Mouse (Mus musculus) spleen, postnatal 10 days (tissue): ENCODE results near the gene Cfap44.

Experiments used
- DNase-seq, 2 experiments: peaks; one replicate each; pipeline ENCODE4 v3.0.0; 2021 to 2022; ENCODE audit warnings: low spot score in 2 of 2

Cfap44 gene

DNA sequence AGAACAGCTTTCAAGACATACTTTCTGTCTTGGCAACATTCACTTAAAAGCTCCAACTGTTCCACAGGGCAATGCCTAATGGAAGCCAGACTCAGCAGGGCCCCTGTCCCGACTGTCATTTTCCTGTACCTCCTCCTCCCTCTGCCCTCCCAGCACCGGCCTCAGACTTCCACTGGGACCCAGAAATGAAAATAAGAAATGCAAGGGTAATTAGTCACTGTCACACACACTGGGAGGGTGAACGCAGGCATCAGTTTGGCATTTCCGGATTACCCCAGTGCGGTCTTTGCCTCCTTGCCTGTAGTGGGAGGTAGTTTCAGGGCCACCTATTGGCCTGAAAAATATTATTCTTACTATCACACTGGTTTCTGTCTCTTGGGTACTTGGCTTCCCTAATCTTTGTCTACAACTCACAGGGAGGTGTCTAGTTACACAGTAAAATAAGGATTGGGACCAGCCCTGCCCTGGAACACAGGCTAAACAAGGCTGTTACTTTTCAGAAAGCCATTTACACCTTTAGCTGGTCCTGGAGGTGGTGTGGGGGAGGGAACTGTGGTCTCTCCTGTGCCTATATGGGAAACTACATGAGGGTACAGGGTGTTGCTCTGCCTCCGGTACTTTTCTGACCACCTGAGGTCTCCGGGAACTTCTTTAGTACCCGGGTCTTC is 100.0 kb downstream of the Cfap44 start:
- no peak for DNase-seq

DNA sequence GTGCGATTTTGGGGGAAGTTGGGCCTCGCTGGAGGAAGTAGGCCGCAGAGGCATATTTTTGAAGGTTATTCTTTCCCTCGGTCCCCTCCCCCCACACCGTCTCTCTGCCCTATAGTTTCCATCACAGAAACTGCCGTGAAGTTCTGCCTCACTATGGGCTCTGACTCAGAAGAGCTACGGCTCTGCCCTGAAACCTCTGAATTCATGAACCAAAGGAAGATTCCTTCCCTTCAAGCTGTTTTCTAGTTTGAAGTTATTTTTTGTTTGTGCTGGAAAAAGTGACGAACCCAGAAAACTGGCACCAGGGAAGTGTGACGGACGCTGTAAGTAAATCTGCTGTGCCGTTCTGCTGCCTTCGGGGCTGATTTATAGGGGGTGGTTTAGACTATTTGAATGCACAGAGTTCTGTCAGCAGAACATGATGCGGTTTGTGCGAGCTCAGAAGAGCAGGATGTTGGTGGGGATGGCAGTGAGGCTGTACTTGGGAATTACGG is 102.4 kb downstream of the Cfap44 start:
- peak in 1 of 2 experiments; percentile 27 for DNase-seq

DNA sequence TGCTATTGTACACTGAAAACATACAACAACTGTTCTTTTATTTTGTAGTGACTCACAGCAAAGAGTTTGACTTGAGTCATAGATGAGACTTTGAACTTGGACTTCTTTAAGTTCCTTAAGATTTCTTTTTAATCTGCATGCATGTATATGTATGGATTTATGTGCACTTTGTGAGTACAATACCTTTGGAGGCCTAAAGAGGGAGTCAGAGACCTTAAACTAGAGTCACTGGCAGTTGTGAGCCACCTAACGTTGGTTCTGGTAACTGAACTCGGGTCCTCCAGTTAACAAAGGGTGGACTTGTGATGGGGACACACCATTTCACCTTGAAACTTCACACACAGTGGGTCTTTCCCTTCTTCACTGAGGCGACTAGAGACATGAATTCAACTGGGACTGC is 103.9 kb downstream of the Cfap44 start:
- no peak for DNase-seq

DNA sequence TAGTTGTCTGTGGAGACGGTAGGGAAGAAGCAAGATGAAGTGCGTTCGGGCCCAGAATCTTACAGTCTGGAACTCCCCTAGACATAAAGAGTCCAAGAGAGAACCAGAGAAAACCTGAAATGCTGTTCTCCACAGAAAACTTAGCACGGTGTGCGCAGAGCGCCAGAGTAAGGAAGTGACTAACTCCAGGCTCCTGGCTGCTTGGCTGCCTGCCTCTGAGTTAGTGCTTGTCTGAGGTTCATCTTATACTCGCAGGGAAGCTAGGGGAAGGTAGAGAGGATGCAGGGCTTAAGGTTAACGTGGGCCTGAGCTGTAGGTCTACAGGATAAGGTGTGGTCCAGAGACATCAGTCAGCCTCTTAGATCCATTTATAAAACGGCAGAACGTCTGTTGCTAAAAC is 107.2 kb downstream of the Cfap44 start:
- no peak for DNase-seq

DNA sequence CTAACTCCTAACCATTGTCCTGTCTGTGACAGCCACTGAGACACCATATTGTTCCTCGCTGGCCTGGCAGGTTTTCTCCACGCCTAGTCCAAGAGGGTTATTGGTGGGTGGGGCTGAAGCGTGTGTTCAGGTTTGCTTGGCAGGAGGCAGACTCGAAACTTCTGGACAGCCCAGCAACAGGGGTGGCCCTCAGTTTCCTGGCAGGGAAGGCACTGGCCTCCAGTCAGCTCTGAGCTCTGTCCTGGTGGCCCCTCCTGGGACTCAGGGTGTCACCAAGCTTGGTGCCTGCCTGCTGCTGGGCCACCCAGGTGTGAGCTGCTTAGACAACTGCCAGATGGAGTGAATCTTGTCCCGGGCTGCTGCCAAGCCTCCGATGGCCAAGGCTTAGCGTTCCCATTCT is 107.7 kb downstream of the Cfap44 start:
- no peak for DNase-seq

DNA sequence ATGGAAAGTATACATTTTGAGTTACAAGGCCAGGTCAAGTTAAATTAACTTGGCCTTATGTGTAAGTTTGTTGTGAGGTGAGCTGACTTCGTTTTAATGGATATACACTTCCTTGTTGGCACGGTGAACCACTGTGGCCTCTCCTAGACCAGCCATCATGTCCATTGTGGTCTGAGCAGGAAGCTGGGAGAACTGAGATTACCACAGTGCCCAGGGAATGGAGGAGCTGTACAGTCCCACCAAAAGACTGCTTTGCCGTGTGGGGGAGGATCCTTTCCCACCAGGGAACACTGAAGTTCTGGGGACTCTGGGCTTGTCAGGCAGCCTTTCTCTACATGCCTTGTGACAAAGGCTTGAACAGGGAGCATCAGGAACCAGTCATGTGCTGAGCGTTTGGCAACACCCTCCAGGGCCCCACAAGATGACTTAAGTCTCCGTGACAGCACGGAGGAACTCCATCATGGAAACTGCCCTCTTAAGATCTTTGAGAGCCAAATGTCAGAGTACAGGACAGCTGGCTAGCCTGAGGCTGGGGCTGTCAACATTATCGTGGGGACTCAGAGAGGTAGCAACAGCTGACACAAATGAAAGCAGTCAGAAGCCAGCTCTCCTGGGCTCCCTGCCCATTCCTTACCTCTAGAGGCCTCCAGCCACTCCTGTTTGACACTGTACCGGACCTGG is 108.4 kb downstream of the Cfap44 start:
- DNase-seq, result no peak

DNA sequence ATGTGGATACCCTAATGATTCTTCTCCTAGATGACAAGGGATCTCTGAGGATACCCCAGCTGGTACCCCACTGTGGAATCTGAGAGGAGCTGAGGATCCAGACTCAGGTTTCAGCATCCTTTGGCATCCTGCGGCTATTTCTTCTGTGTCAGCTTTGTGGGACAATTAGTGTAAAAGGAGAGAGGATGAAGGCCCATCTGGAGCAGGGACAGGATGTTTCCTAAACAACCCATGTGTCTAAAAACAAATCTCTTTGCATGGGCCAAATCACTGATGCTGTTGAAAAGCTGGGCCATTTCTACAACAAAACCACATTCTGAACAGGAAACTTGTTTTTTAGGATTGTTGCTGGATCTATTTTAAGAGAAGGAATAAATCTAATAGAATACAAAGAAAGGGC is 110.6 kb downstream of the Cfap44 start:
- DNase-seq, result no peak

DNA sequence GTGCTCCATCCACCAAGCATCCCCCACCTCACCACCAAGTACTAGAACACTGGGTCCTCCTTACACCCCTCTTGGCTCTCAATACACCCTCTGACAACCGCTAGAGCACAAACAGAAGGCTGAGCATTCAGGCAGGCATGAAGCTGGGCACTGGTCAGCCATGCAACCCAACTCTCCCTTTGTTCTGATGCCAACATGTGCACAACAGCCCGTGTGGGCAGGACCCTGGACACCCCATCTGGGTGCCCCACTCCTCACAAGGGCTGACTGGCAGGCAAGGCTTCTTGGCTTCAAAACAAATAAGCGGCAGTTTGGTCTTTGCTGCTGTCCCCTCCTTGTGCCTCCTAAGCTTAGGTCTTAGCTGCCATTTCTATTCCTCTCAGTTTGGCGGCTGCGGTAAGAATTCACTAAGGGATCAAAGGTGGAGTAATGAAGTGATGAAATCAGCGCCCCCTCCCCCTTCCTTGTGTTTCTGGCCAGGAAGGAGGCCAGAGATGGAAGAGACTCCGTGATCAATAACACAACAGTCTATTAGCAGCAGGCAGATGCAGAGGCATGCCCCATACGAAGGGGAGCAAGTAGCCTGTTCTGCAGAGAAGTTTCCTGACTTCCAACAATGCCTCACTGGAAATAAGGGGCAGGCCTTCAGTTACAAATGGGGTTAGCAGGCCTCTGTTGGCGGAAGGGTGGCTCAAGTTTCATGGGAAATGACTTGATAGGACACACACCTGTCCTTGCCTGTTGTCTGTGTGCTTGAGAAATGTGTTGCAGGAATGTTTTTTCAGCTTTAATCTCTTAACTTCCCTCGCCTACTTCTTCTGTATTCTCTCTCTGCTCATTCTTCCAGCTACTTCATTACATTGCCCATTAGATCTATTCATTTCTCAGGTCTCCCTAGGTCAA is 112.7 kb downstream of the Cfap44 start:
- no peak for DNase-seq

DNA sequence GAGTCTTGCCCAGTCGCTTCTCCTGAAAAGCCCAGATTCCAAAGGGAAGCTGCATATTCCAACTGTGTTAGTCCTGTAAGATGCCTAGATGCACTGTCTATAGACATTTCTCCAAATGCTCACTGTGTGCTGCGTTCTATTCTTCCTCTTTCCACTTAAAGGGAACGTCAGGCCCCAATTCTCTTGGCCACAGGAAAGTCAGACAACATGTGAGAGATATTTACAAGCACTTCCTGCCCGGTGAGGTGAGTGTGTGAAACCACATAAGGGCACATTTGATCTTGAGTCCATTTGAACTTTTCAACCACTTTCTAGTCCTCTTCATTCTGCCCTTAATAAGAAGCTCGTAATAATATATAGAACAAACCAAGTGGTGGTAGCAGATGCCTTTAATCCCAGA is 113.4 kb downstream of the Cfap44 start:
- no peak for DNase-seq

DNA sequence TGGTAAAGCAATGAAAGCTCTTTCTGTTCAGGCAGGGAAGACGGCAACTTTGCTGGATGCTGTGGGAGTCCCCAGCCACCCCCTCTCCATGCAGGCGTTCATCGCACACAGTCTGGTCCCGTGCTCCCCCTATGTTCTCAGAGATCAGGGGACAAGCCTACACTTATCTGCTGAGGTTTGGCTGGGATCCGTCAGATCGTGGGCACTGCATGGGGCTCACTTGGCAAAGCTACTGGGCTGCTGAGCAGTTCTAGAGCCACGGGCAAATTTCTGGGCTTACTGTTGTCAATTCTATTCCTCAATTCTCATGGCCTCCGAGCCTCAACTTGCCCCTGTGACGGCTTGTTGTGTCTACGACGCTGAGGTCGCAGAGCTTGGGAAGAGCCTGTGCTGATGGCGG is 114.2 kb downstream of the Cfap44 start:
- no peak for DNase-seq

DNA sequence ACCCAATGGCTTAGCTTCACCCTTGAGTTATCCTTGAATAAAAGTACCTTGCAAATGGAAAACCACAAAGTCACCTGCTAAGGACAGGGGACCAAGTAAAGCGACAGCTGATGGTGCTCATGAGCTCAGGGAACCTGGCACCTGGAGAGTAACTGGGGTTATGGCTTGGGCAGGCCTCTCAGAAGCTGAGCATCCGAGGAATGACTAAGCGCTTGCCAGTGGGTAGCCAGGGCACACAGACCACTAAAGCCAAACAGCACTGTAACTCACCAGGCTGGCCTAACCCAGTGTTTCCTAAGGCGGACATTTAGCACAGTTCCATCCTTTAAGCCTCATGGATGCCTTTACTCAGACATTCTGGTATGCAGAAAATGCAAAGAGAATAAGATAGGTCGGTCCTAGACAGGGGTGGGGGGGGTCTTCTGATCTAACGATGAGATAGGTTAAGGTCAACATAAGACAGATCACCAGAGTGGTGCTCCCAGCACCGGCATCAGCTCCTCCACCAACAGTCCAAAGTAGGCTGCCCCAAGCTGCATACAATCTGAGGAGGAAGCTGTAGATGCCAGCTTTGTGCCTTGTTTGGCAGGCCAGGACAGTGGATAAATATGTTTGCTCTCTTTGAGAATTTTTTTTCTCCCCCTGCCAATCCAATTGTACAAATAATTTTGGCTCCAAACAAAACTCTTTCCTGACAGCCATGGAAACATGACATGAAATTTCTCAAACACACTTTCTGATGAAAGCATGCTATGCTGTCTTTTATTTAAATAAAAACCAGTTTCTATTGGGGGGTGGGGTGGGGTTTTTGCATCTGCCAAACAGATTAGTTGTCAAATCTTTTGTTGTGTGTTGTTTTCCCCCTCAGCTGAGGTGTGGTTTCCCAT is 115.1 kb downstream of the Cfap44 start:
- no peak for DNase-seq

DNA sequence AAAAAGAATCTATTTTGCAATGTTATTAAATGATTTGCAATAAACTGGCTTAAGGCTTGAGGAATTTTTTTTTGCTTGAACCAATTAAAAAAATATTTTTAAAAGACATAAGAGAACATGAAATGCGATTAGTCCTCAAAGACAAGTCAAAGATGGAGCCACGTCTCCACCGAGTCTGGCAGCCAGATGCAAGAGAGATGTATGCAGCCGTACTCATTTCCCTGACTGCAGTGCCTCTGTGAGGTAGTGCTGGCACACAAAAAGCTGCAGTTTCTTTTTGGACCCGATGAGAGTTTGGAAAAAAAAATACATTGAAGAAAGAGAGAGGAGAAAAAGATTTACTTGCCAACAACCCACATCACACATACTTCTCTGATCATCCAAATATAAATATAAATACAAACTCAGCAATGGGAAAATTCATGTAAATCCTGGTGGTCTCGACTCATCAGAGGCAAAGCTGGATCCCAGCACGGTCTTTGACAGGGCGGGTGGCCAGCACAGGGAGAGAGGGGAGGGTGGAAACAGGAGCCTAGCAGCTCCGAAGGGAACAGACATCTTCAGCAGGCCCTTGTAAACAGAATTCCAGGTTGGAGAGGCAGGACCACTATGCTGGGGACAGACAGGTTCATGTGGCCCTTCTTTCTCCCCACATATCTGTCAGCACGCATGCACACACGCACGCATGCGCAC is 116.1 kb downstream of the Cfap44 start:
- no peak for DNase-seq

DNA sequence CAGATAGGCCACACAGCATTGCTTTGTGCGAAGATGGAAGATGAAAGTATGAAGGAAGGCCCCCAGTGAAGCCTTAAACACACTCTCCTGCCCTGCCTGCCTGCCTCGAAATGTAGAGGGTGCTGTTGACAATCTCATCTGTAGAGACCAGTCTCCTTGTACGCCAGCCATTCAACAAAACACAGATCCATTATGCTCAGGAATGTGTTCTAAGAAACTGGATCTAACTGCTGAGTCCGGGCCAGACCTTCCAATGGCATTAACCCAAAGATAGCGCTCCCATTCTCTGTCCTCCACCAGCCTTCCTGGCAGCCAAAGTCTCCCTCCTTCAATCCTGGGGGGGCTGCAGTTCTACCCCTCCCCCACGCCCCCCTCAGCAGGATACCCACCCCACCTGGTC is 121.9 kb downstream of the Cfap44 start:
- no peak for DNase-seq

DNA sequence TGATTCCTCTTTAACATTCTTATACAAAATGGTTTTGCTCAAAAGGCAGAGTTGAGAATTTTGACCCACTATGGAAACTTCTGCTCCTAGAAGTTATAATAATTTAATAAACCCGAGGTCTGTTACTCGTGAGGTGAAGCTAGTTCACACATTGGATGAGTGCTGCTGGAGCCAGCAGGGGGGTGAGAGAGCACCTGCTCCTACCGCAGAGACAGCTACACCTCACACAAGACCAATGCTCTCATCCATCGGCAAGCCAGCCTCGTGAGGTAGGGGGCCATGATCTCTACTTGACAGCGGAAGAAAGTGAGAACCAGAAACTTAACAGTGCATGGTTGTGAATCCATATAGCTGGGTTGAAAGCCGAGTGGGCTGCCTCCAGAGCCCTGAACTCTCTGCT is 129.0 kb downstream of the Cfap44 start:
- no peak for DNase-seq

DNA sequence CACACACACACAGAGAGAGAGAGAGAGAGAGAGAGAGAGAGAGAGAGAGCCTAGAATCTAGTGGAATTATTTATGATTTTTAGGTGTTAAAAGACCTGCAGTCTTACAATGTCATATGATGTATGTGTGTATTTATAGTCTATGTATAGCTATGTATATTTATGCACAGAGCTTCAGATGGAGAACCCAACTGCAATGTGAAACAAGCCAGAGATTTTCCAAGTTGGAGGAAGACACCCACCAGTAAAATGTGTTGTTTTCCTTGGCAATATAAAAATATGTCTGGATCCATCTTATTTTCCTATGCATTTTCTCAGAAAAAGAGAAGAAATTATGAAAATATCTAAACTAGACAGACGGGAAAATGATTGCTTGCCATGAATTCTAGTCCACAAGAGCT is 131.4 kb downstream of the Cfap44 start:
- no peak for DNase-seq

DNA sequence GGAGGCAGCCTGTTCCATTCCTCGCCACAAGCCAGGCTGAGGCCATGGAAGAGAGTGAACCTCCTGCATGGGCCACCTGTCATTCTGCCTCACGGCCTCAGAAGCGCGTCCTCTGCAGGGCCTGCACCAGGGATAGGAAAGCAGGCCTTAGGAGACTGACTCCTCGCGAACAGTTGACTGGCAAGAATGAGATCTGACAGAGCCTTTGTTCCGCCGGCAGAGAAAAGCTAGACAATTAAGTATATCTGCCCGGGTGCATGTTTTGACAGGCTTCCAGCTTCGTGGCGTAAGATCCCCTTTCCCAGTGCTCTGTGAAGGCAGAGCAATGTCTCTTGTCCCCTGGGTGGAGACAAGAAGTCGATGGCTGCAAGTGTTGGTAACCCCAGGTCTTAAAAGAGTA is 132.1 kb downstream of the Cfap44 start:
- DNase-seq, result no peak

DNA sequence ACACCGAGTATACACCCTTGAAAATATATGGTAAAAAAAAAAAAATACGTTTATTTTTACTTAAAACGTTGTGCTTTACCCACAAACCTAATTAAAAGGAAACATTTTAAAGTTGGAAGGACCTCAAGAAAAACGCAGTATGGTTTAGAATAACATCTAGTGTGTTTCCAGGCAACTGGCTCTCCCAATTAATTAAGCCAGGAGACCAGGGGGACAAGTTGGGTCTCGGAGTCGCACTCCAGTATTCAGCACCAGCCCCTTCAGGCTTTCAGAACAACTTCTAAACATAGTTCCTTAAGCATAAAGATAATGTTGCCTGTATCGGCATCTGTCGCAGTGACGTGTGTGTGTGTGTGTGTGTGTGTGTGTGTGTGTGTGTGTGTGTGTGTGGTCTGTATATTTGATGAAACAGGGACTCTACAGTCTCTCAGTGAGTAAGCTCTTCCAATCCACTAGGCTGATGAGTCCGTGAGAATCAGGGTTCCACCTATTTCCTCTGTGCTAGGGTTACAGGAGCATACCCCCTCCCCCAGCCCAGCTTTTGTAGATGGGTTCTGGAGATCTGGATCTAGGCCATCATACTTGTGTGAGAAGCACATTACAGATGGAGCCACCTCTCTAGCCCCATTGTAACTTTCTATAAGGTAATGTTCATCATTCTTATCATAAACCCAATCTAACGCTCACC is 132.8 kb downstream of the Cfap44 start:
- no peak for DNase-seq

DNA sequence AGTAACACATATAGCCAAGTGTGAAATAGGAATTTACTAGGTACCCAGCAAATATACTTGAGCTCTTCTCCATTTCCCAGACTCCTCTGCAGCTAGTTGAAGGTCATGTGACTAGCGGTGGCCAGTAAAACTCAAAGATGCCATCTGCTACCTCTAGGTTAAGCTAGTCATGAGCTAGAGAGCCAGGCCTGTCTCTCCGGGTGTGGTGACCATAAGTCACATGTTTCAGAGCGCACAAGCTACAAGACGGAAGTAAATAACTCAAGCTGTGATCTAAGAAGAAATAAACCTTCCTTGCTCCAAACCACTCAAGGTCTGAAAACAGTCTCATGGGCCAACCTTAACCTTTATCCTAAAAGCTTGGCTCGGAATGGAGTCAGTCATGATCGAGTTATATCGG is 134.4 kb downstream of the Cfap44 start:
- no peak for DNase-seq

DNA sequence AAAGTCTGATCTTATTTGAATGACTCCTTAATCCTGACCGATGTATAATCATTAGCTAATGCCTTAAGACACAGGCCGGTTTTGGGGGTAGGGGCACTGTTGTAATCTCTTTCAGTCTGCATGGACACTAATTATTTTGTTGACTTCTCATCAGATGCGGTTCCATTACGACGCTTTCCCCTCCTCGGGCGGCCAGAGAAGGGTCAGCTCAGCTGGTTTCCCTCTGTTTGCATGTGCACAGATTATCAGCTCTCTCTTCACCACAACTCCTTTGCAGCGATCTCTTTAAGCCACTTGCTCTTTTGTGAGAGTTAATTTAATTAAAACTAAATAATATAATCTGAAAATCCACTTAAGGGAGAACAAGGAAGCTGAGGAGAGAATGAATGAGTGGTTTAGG is 135.1 kb downstream of the Cfap44 start:
- DNase-seq, result no peak

DNA sequence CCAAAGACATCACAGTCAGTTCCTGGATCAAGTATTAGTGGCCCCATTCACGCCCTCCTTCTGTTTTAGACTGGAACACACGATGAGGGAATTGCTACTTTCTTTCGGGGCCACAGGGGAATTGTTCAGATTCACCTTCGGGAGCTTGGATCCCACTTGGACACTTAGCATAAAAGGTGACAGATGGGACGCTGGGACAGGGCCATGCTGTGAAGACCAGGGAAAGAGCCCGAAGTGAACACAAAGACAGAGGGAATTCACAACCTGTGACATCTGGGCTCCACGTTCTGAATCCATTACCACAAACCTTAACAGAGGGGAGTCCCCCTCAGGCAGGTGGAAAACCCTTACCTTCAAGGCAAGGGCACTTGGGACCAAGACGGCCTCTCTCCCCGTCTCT is 135.6 kb downstream of the Cfap44 start:
- no peak for DNase-seq
